ENCODE assay signal across 22 mouse cellular contexts in genomic region chr14:122898550-122898949, GRCm38 (mm10). TPM values are rescaled to one million over a fixed set of nuclear protein-coding genes. Genes with fewer than 3 reads are reported as not detected.
DNase-seq lines count a peak whose midpoint lies in the region; ATAC-seq and TF ChIP-seq lines count a peak whose summit lies in the region.
"Had no signal": no experiment of that assay in that cellular context is flagged by ENCODE, and none has a peak within 500 bp of the region (broad histone marks: within the 10 kb centered on the region; RNA-seq: fewer than 3 reads in every experiment).

No protein-coding gene starts in this region.

- no peak for ATAC-seq in intestine, postnatal 0 days
- no peak for ATAC-seq in intestine, embryonic 15.5 days
- ATAC-seq in liver, postnatal 0 days: no peak
- ATAC-seq in liver, embryonic 12.5 days: no peak
- ATAC-seq: forebrain, embryonic 15.5 days; intestine, embryonic 16.5 days; midbrain, embryonic 16.5 days had no signal

- H3K36me3 ChIP-seq in intestine, postnatal 0 days (ENCODE audit: control insufficient read depth, insufficient read depth): peaks cover 9% of the 10 kb centered on the region
- H3K36me3 ChIP-seq in intestine, embryonic 15.5 days: no peaks in the 10 kb centered on the region
- no peaks in the 10 kb centered on the region for H3K36me3 ChIP-seq in liver, postnatal 0 days (replicated peaks; ENCODE audit: insufficient read depth, low read length)
- H3K36me3 ChIP-seq in liver, embryonic 12.5 days: 0 out of 2 replicates have a peak, but pooled peaks cover 7% of the 10 kb centered on the region
- H3K36me3 ChIP-seq: forebrain, embryonic 15.5 days; hindbrain, embryonic 15.5 days; kidney, embryonic 15.5 days; liver, embryonic 15.5 days had no signal

- no peak for TF ChIP-seq EP300 in liver, postnatal 0 days (IDR thresholded peaks at IDR 0.05; ENCODE audit: low read depth)

- no peaks in the 10 kb centered on the region for H3K27me3 ChIP-seq in intestine, postnatal 0 days (replicated peaks; ENCODE audit: control insufficient read depth, insufficient read depth, low read length)
- H3K27me3 ChIP-seq in intestine, embryonic 15.5 days (replicated peaks): no peaks in the 10 kb centered on the region
- H3K27me3 ChIP-seq in liver, postnatal 0 days (ENCODE audit: insufficient read depth, low read length): no peaks in the 10 kb centered on the region
- H3K27me3 ChIP-seq in liver, embryonic 12.5 days (replicated peaks): no peaks in the 10 kb centered on the region
- H3K27me3 ChIP-seq: CH12.LX; forebrain, embryonic 15.5 days; heart, embryonic 13.5 days; hindbrain, embryonic 15.5 days; kidney, embryonic 15.5 days; liver, embryonic 15.5 days had no signal

- H3K4me3 ChIP-seq in intestine, postnatal 0 days (ENCODE audit: low read depth, low read length): no peak overlapping the region
- H3K4me3 ChIP-seq in intestine, embryonic 15.5 days (replicated peaks): no peak overlapping the region
- H3K4me3 ChIP-seq in liver, postnatal 0 days (ENCODE audit: low read depth, low read length): no peak overlapping the region
- H3K4me3 ChIP-seq in liver, embryonic 12.5 days: no peak overlapping the region
- H3K4me3 ChIP-seq: forebrain, embryonic 15.5 days; heart, embryonic 13.5 days; hindbrain, embryonic 15.5 days; kidney, embryonic 15.5 days; liver, embryonic 15.5 days had no signal

- TF ChIP-seq CTCF in intestine, postnatal 0 days (IDR thresholded peaks at IDR 0.05; ENCODE audit: low read depth): peak; percentile 52
- peak; percentile 27 for TF ChIP-seq CTCF in liver, postnatal 0 days (IDR thresholded peaks at IDR 0.05; ENCODE audit: low read depth)

- H3K9me3 ChIP-seq in intestine, postnatal 0 days (ENCODE audit: control insufficient read depth): no peaks in the 10 kb centered on the region
- no peaks in the 10 kb centered on the region for H3K9me3 ChIP-seq in intestine, embryonic 15.5 days
- no peaks in the 10 kb centered on the region for H3K9me3 ChIP-seq in liver, postnatal 0 days (ENCODE audit: low read length)
- H3K9me3 ChIP-seq in liver, embryonic 12.5 days (replicated peaks): no peaks in the 10 kb centered on the region
- H3K9me3 ChIP-seq: forebrain, embryonic 15.5 days; heart, embryonic 13.5 days; hindbrain, embryonic 15.5 days; kidney, embryonic 15.5 days; liver, embryonic 15.5 days had no signal

- no peak overlapping the region for H3K4me2 ChIP-seq in intestine, postnatal 0 days (replicated peaks; ENCODE audit: low read depth)
- no peak overlapping the region for H3K4me2 ChIP-seq in intestine, embryonic 15.5 days (replicated peaks)
- no peak overlapping the region for H3K4me2 ChIP-seq in liver, postnatal 0 days (ENCODE audit: low read depth, low read length)
- H3K4me2 ChIP-seq in liver, embryonic 12.5 days: no peak overlapping the region
- H3K4me2 ChIP-seq: forebrain, embryonic 15.5 days; heart, embryonic 13.5 days; hindbrain, embryonic 15.5 days; kidney, embryonic 15.5 days; liver, embryonic 15.5 days had no signal

- peak; percentile 1 for DNase-seq in cerebellum, adult 11-12 months
- DNase-seq in cerebellum, adult 9-10 months: no peak
- DNase-seq in liver, postnatal 0 days: no peak
- no peak for DNase-seq in ovary, postnatal 10 days (ENCODE audit: low spot score)
- DNase-seq in right cerebral cortex, adult 18-20 months: no peak
- DNase-seq: adrenal gland, postnatal 14 days; cerebellum, adult 8-10 months; gastrocnemius, postnatal 25 days; heart, adult 18-20 months; heart, postnatal 4 days had no signal

- peaks cover 4% of the 10 kb centered on the region; the same call in 1 of the 2 replicates for H3K4me1 ChIP-seq in intestine, postnatal 0 days (replicated peaks; ENCODE audit: control insufficient read depth, insufficient read depth, low read length)
- peaks cover 11% of the 10 kb centered on the region for H3K4me1 ChIP-seq in intestine, embryonic 15.5 days (replicated peaks)
- peaks cover 12% of the 10 kb centered on the region for H3K4me1 ChIP-seq in liver, postnatal 0 days (ENCODE audit: insufficient read depth)
- no peaks in the 10 kb centered on the region for H3K4me1 ChIP-seq in liver, embryonic 12.5 days

- no peak overlapping the region for H3K27ac ChIP-seq in intestine, postnatal 0 days (ENCODE audit: low read depth, low read length)
- H3K27ac ChIP-seq in intestine, embryonic 15.5 days: no peak overlapping the region
- no peak overlapping the region for H3K27ac ChIP-seq in liver, postnatal 0 days (ENCODE audit: low read depth)
- no peak overlapping the region for H3K27ac ChIP-seq in liver, embryonic 12.5 days
- H3K27ac ChIP-seq: forebrain, embryonic 15.5 days; heart, embryonic 13.5 days; hindbrain, embryonic 15.5 days; kidney, embryonic 15.5 days; liver, embryonic 15.5 days; macrophage had no signal

- H3K9ac ChIP-seq in intestine, postnatal 0 days (ENCODE audit: low read depth, low read length): no peak overlapping the region
- H3K9ac ChIP-seq in intestine, embryonic 15.5 days: no peak overlapping the region
- no peak overlapping the region for H3K9ac ChIP-seq in liver, postnatal 0 days (replicated peaks)
- no peak overlapping the region for H3K9ac ChIP-seq in liver, embryonic 12.5 days
- H3K9ac ChIP-seq: forebrain, embryonic 15.5 days; heart, embryonic 13.5 days; hindbrain, embryonic 15.5 days; kidney, embryonic 15.5 days; liver, embryonic 15.5 days had no signal

RNA-seq across cellular contexts. Expression of gene Ggact, which starts 15.0 kb away (rescaled TPM):
- polyA plus RNA-seq in intestine, postnatal 0 days (2015; fragmentation: Nextera tagmentation; extraction: Ambion mirVana): 59.5 and 64.1 TPM in 2 replicates
- 45.1 and 50.3 TPM in 2 replicates for polyA plus RNA-seq in intestine, embryonic 15.5 days (2015; fragmentation: Nextera tagmentation; extraction: Ambion mirVana)
- 74.0 and 78.4 TPM in 2 replicates for polyA plus RNA-seq in liver, postnatal 0 days (2015; fragmentation: Nextera tagmentation; extraction: Ambion mirVana)
- 14.3 and 16.1 TPM in 2 replicates for polyA plus RNA-seq in liver, embryonic 12.5 days (2016; fragmentation: Nextera tagmentation; extraction: Ambion mirVana)
